Mouse (Mus musculus) lung, postnatal 0 days (tissue): ENCODE measurements around the gene Fli1.

Source experiments
- CTCF ChIP-seq: IDR thresholded peaks from 2 replicates; pipeline ENCODE4 v1.5.1; 2016; ENCODE audit warnings: antibody characterized with exemption, mild to moderate bottlenecking
- EP300 ChIP-seq: IDR thresholded peaks from 2 replicates; pipeline ENCODE4 v1.6.1; 2016; ENCODE audit warnings: antibody characterized with exemption, mild to moderate bottlenecking, control low read depth

- no peak for TF ChIP-seq EP300
- TF ChIP-seq CTCF: no peak
These were observed 26.6 kb downstream of the Fli1 start for GRCm38 (mm10) chr9:32515894-32516686.
